Mouse (Mus musculus) adipocyte (in vitro differentiated cells): ENCODE data around the gene Sbk2.

Experiments
- DNase-seq: peaks from one replicate; pipeline ENCODE4 v3.0.0-alpha.2; 2016; ENCODE audit warnings: low spot score

Gene Sbk2

DNA sequence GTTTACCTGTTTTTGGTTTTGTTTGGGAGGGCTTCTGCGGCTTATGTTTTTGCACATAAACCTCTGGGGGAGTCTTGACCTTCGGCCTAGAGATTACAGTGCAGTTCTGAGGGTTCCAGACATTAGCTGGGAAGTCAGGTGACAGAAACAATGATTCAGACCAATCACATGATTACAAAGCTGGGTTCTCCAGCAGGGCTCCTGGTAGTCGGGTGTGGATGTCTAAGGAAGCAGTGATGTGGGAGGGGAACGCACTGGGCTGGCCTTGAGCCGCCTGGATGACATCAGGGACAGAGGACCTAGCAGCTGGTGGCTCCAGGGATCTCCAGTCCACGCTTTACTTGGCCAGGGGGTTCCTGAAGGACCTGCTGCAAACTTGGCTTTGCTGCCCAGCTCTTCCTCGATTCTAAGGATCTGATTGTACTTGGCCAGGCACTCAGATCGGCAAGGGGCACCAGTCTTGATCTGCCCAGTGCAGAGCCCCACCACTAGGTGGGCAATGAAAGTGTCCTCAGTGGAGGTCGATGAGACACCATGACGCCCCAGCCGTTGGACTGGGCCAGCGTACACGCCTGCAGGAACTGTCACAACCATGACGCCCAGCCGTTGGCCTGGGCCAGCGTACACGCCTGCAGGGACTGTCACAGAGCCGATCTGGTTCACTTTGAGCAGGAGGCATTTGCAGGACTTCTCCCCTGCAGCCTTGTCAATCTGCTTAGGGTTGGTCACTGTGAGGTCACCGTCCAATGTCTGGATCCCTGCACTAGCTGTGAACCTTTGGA is 13.5 kb downstream of the Sbk2 start:
- no peak for DNase-seq

DNA sequence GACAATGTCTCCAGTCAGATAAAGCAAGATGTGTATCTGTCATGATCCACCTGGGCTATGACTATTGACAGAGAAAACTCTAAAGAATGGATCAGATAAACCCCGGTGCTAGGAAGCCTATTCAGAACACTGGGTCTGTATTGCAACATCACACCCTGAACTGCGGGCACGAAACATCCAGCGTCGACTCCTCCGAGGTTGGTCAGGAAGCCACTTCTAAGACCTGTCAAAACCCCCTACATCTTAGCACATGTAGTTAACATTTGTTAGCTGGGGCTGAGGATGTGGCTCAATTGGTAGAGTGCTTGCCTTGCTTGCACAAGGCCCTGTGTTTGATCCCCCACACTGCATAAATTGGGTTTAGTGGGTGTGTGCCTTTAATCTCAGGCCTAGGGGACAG is 15.8 kb downstream of the Sbk2 start:
- no peak for DNase-seq

DNA sequence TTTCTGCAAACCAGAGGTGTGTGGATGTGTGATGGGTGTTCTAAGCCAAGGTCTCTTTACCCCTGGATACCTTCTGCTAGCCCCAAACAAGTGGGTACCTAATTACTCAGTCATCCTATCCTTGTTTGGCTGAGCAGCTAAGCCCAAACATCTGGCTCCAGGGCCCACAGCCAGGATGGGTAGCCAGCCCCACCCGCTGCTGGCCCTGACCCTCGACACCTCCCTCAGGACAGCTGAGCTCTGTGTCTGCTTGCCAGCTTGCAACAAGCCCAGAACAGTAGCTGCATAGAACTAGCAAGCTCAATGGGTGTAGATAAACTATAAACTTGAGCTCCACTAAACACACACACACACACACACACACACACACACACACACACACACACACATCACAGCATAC is 16.4 kb downstream of the Sbk2 start:
- DNase-seq, result peak; percentile 77

DNA sequence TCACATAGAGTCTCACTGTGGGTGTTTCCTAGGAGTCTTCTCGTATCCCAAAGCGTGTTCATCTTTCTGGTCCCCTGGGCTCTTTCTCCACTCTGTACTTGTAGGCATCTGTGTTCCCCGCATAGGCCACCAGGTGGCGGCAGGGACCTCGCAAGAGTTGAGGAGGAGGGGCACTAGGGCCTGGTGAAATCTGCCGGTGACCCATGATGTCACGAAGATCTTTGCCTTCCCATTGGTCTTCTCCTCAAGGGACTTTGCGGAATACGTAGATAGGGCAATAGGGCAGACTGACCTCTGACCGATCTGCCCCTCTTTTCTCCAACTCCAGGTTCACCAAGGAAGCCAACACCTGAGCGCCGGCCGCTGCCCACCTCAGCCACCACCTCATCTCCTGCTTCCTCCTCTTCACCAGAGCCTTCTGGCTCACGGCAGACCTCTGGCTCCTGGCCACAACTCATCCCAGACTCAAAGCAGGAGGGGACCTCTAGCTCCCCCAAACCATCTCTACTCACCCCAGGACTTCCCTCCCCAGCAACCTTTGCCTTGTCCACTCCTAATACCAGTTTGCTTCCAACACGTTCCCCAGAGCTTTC is 20.9 kb downstream of the Sbk2 start:
- DNase-seq, result peak; percentile 92

DNA sequence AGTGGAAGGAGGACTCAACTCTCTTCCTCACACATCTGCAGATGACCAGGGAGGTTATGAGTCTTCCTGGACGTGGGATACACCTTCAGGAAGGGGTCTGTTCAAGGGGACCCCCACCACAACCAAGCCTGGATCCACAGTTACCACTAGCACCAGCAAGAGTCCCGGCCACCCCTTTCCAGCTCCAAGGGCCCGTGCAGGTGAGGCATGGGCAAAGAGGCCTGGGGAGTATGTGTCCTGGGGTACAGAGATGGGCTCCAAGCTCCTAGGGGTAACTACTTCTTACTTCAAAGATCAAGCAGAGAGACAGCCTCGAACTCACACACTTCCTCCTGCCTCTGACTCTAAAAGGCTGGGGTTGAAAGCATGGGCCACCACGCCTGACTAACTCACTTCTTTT is 21.5 kb downstream of the Sbk2 start:
- no peak for DNase-seq

DNA sequence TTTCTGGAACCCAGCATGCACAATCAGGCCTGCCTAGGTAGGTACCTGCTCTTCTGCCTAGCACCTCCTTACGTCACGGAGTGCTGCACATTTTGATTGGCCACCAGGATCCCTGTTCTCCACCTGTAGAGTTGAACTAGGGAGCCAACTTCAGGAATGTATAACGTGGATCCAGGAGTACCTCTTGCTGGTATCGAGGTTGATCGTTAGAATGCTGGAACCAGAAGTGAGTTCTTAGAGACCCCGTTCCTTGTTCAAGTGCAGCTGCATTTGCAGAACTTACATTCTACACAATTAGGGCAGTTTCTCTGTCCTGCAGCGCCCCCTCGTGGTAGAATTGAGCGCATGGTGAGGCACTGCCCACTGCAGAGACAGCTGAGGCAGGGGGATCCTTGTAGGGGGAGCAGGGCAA is 24.1 kb downstream of the Sbk2 start:
- peak; percentile 79 for DNase-seq

DNA sequence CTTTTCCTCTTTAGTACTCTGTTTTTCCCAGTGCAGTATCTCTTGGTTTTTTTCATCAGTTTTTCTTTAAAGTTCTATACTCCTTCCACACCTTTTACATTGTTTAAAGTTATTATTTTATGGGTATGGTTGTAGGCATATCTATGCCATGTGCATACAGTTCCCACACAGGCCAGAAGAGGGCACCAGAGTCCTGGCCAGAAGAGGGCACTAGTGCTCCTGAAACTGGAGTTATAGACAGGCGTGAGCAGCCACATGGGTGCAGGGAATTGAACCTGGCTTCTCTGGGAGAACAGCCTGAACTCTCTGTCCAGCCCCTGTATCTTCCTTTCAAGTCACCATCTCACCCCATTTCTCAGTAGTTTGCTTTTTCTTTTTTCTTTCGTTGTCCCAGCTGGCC is 25.8 kb downstream of the Sbk2 start:
- peak; percentile 52 for DNase-seq

DNA sequence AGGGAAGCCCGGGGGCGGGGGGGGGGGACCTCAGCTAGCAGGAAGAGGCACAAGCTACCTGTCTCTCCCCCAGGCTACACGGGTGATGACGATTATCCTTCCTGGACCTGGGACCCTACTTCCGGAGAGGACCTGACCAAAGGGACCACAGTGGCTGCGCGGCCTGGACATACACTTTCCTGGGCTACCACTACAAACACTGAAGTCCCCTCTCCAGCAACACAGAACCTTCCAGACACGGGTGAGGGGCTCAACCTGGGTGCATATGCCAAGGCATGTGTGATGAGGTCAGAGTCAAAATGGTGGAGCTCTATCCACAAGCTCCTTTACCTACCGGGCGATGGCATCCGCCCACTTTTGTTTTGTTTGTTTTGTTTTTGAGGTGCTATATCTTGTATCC is 26.8 kb downstream of the Sbk2 start:
- no peak for DNase-seq

DNA sequence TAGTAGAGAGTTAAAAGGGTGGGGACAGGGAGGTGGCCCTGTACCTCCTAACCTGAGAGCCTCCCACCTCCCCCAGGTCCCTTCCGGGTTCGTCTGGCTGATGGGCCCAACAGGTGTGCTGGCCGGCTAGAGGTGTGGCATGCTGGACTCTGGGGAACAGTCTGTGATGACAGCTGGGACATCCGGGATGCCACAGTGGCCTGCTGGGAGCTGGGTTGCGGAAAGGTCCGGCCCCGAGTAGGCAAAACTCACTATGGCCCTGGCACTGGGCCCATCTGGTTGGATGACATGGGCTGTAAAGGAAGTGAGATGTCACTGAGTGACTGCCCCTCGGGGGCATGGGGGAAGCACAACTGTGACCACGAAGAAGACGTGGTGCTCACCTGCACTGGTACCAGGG is 27.4 kb downstream of the Sbk2 start:
- no peak for DNase-seq

DNA sequence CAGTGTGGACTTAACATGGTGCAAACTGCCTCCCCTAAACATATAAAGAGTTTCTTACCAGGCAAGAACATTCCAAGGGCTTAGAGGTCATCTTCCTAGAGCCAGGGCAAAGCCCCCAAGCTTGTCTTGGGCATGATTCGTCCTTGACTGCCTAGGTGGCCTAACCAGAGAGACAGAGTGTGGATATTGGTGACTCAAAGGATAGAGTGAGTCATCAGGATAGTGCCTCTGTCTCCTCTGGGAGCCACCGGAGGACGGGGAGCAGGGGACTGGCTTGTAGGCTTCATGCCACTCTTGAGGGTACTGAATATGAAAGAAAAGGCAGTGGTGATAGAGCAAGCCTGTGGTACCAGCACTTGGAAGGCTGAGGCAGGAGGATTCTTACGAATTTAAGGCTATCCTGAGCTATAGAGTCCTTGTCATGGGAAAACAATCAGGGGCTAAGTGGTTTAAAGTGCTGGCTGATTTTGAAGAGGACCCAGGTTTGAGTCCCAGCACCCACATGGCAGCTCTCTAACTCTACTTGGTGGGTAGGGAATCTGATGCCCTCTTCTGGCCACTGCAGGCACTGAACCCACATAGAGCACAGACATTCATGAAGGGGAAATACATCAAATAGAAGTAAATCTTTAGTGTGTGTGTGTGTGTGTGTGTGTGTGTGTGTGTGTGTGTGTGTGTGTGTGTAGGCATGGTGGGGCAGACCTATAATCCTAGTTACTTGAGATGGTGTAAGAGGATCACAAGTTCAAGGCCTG is 29.9 kb downstream of the Sbk2 start:
- DNase-seq, result no peak

DNA sequence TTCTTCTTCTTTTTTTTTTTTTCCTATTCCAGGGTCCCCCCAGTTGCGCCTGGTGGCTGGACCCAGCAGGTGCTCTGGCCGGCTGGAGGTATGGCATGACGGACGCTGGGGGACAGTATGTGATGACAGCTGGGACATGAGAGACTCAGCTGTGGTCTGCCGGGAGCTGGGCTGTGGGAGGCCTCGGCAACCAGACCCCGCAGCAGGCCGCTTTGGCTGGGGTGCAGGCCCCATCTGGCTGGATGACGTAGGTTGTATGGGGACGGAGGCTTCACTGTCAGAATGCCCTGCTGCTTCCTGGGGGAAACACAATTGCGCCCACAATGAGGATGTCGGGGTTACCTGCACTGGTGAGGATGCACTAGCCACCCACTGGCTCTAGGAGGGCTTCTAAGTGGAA is 31.1 kb downstream of the Sbk2 start:
- no peak for DNase-seq

DNA sequence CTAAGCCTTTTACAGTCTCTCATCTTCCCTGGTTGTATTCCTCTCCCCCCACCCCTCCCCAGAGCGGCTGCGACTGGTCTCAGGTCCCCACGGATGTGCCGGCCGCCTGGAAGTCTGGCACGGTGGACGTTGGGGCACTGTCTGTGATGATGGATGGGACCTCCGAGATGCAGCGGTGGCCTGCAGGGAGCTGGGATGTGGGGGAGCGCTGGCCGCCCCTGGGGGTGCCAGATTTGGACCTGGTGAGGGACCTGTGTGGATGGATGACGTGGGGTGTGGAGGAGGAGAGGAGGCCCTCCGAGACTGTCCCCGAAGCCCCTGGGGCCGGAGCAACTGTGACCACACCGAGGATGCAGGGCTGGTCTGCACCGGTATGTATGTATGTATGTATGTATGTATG is 35.9 kb downstream of the Sbk2 start:
- no peak for DNase-seq

DNA sequence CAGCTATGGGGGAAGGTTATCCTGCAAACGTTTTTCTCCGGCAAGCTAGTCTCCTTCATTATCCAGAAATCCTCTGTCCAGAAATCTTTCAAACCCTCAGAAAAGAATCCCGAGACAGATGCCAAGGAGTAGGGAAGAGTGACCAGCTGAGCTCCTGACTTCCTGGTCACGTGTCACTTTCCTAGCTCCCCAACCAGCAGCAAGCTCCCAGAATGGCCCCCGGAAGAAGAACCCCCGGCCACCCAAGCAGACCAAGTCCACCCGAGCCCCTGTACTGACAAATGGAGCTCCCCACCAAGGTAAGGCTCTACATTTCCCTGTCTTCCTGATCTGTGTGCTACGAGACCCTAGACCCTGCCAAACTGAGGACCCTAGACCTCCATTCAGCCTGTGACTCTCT is 36.5 kb downstream of the Sbk2 start:
- DNase-seq, result no peak

DNA sequence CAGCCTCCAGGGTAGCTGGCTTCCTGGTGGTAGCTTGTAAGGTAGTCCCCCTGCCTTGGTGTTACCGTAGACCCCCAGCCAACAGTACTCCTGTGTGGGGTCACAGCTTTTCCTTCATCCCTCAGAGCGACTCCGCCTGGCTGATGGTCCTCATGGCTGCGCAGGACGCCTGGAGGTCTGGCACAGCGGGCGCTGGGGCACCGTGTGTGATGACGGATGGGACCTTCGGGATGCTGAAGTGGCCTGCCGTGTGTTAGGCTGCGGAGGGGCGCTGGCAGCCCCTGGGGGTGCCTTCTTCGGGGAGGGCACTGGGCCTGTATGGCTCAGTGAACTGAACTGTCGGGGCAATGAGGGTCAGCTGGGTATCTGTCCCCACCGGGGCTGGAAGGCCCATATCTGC is 37.4 kb downstream of the Sbk2 start:
- no peak for DNase-seq

DNA sequence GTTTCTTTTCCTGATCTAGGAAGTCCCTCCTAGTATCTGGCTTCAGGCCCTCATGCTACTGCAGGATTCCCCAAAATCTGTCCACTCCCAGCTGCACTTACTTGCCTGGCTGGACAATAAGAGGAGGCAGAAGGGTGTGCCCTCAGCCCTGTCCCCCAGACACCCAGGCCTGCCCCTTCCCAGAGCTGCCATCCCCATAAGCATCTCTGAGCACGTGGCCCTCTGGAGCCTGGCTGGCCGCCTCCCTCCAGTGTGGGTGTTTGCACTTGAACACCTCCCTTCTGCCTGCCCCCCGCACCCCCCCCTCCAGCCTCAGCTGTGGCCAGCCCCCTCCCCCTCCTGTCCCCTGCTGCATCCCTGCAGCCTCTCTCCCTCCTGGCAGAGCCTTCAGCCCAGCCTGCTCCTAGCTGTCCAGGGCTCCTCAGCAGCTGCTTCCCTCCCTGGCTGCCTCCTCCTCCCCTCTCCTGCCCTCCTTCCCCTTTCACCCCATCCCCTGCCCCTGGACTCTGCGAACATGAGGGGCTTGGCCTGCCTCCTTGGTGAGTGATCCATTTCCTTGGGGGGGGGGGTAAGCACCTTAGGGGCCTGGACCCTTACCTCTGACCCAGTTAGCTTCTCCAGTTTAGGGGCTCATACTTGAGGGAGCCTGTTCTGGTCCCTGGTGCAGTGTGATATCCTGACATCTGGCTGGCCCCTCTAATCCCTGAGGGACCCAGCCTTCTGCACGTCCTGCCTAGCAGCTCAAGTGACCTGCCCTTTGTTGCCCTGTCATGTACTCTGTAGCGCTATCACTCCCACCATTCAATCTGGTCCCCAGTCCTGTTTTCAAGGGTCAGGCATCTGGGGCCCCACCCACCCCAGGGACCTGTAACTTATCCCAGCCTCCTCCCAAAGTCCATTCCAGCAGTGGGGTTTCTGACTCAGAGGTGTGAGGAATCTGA is 38.5 kb downstream of the Sbk2 start, which contains the start of gene Ssc5d:
Gene Ssc5d (plus strand): TSS at position 345 of the 941 bp plus-strand sequence.
- DNase-seq, result peak; percentile 55

DNA sequence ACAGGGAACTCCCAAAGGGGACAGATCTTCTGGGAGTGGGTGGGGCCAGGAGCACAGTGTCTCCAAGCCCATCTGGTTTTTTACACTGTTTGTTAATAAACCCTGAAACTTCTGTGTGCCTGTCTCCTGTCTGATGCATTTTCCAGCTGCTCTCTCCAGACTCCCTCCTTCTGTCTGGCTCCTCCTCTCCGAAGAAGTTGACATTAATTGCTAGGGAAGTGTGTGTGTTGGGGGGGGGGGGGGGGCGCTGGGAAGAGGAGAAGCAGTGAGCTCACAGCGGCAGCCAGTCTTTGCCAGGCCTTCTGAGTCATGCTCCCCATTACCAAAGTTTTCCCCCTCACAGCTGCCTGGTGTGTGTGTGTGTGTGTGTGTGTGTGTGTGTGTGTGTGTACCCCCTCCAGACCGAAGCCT is 39.3 kb downstream of the Sbk2 start:
- DNase-seq, result peak; percentile 58

DNA sequence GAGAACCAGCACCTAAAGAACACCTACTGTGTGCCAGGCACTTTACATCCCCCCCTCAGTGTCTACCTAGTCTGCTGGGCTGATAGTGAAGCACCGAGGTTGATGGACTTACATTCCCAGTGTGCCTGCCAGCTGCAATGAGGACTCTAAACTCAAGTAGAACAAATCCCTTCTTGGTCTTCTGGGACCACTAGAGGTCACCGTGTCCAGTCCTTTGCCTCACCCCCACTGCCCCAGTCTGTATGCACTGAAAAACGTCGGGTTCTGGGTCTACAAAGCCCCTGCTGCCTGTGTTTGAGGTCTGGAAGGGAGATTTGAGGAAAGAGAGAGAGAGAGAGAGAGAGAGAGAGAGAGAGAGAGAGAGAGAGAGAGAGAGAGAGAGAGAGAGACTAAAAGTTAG is 39.7 kb downstream of the Sbk2 start:
- peak; percentile 43 for DNase-seq

DNA sequence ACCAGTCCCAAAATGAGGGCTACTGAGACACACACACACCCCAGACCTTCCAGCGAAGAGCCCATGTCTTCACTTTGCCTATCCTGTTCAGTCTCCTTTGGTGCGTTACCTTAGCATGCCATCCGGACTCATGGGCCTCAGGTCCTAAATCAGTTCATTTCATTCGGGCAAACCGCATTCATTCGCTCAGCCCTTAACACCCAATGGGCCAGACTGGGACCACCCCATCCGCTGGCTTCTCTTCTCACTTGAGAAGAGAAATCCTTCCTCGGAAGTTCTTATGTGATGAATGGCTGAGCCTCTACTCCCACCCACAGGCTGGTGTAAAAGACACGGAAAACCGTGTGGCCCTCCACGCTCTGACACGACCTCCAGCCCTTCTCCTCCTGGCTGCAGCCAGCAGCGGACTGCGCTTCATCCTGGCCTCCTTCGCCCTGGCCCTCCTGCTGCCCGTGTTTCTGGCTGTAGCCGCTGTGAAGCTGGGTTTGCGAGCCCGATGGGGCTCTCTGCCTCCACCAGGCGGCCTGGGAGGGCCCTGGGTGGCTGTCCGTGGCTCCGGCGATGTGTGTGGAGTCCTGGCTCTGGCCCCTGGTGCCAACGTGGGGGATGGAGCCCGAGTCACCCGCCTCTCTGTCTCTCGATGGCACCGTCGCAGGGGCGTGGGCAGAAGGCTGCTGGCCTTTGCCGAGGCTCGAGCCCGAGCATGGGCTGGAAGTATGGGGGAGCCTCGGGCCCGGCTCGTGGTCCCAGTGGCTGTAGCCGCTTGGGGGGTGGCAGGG is 40.4 kb downstream of the Sbk2 start:
- DNase-seq, result peak; percentile 25

DNA sequence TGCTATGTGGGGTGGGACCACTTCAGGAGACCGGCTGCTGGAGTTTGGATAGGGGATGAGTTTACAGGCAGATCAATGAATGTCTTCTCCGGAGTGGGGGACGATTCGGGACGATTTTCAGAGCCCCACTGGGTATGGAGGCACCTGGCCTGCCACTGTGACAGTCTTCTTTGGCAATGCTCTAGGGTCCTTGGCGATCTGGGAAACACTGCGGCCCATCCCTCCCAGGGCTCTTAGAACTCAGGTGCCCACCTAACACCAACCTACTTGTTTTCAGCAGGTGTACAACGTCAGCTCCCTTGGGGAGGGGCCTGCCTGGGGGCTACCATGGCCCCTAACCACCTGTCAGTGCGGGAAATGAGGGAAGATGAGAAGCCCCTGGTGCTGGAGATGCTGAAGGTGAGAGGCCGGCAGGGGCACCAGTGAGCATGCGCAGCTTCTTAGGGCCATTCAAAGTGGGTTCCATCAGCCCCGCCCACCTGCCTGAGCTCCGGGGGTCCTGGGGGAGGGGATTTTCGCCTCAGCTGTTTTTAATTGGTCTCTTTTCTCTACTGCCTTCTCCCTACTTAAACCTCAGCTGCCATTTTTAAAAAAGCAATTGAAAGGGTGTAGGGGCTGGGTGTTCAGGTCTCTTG is 41.2 kb downstream of the Sbk2 start:
- no peak for DNase-seq

DNA sequence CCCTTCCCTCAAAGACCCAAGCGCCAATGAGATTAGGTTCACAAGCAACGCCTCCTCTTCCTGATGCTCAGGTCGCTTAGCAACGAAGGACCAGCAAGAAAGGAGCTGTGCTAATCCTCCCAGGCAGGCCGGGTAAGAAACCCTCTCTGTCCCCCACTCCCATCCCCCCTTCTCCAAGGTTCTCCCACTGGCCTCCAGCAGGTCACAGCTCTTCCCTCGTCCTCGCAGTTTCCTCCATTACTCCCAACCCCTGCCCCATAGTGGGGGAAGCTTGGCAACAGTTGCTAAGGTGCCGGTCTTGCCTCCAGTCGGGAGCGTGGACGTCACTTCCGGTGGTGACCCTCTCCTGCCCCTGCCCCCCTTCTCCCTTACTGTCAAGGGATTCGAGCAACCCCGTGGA is 41.7 kb downstream of the Sbk2 start:
- DNase-seq, result no peak
